Mouse (Mus musculus): Measurements from ENCODE around the gene Sobp. TPM values are rescaled to one million over a fixed set of nuclear protein-coding genes. Genes with fewer than 3 reads are reported as not detected.
A peak's percentile ranks its signal among the peaks of the same experiment; 100 is the strongest.

Gene Sobp
- total RNA-seq, 2 experiments from 2014 or later: 29.2 to 34.5 TPM

GRCm38 (mm10) chr10:43070893-43071292, 103.4 kb downstream of the Sobp start:
- Histone ChIP-seq H3K4me3 (peak overlapping the region; percentile 7; the same call in 1 of the 2 replicates), H3K27ac (peak overlapping the region; percentile 62; the same call in 1 of the 2 replicates)
- DNase-seq: no peak
- intact Hi-C loops (cut with DNase I): no loop called here
- peak; percentile 18; the same call in 1 of the 2 replicates for TF ChIP-seq CTCF (IDR thresholded peaks at IDR 0.05)

- H3K27ac ChIP-seq: no peak overlapping the region
- intact Hi-C loops (cut with DNase I): no loop called here
- no peak for DNase-seq
- H3K4me3 ChIP-seq: no peak overlapping the region
- TF ChIP-seq CTCF (IDR thresholded peaks at IDR 0.05): no peak
These were observed 109.0 kb downstream of the Sobp start for GRCm38 (mm10) chr10:43065331-43065730.

GRCm38 (mm10) chr10:43061519-43062105, 112.7 kb downstream of the Sobp start:
- no peak overlapping the region for H3K27ac ChIP-seq
- no peak for DNase-seq
- intact Hi-C loops (cut with DNase I): no loop called here
- TF ChIP-seq CTCF (IDR thresholded peaks at IDR 0.05): no peak
- H3K4me3 ChIP-seq: no peak overlapping the region

GRCm38 (mm10) chr10:43055405-43055804, 118.9 kb downstream of the Sobp start:
- DNase-seq: no peak

GRCm38 (mm10) chr10:43054776-43055175, 119.6 kb downstream of the Sobp start:
- intact Hi-C loops (cut with DNase I): no loop called here

More at GRCm38 (mm10) chr10:43055405-43055804, 118.9 kb downstream of the Sobp start:
- no peak for TF ChIP-seq CTCF (IDR thresholded peaks at IDR 0.05)
- Histone ChIP-seq H3K27ac (no peak overlapping the region), H3K4me3 (no peak overlapping the region)
- intact Hi-C loops (cut with DNase I): no loop called here

GRCm38 (mm10) chr10:43053861-43054560, 120.3 kb downstream of the Sobp start:
- no peak for TF ChIP-seq CTCF (IDR thresholded peaks at IDR 0.05)
- no peak for DNase-seq
- intact Hi-C loops (cut with DNase I): no loop called here
- Histone ChIP-seq H3K4me3 (no peak overlapping the region), H3K27ac (no peak overlapping the region)

More at GRCm38 (mm10) chr10:43054776-43055175, 119.6 kb downstream of the Sobp start:
- no peak overlapping the region for H3K27ac ChIP-seq
- H3K4me3 ChIP-seq: no peak overlapping the region
- DNase-seq: no peak
- no peak for TF ChIP-seq CTCF (IDR thresholded peaks at IDR 0.05)

GRCm38 (mm10) chr10:43052462-43052861, 121.9 kb downstream of the Sobp start:
- H3K27ac ChIP-seq: no peak overlapping the region
- H3K4me3 ChIP-seq: no peak overlapping the region
- intact Hi-C loops (cut with DNase I): no loop called here
- peak; percentile 61 for TF ChIP-seq CTCF (IDR thresholded peaks at IDR 0.05)
- DNase-seq: peak; percentile 49

GRCm38 (mm10) chr10:43047804-43048348, 126.5 kb downstream of the Sobp start:
- Histone ChIP-seq H3K4me3 (no peak overlapping the region), H3K27ac (no peak overlapping the region)
- no peak for DNase-seq
- TF ChIP-seq CTCF (IDR thresholded peaks at IDR 0.05): no peak
- intact Hi-C loops (cut with DNase I): no loop called here

GRCm38 (mm10) chr10:43043351-43044209, 130.8 kb downstream of the Sobp start:
- no peak for DNase-seq
- no peak for TF ChIP-seq CTCF (IDR thresholded peaks at IDR 0.05)
- H3K27ac ChIP-seq: peak overlapping the region; percentile 68
- no peak overlapping the region for H3K4me3 ChIP-seq
- intact Hi-C loops (cut with DNase I): loop anchor here (5.0 kb wide), 1 partner anchor 54 kb away; no protein-coding TSS in a partner anchor

GRCm38 (mm10) chr10:43042591-43043327, 131.6 kb downstream of the Sobp start:
- no peak for TF ChIP-seq CTCF (IDR thresholded peaks at IDR 0.05)
- intact Hi-C loops (cut with DNase I): loop anchor here (5.0 kb wide), 1 partner anchor 55 kb away; no protein-coding TSS in a partner anchor

GRCm38 (mm10) chr10:43041794-43042193, 132.5 kb downstream of the Sobp start:
- no peak overlapping the region for H3K27ac ChIP-seq
- DNase-seq: no peak
- TF ChIP-seq CTCF (IDR thresholded peaks at IDR 0.05): no peak

More at GRCm38 (mm10) chr10:43042591-43043327, 131.6 kb downstream of the Sobp start:
- Histone ChIP-seq H3K27ac (peak overlapping the region; percentile 68), H3K4me3 (no peak overlapping the region)
- DNase-seq: no peak

GRCm38 (mm10) chr10:43037455-43037793, 136.9 kb downstream of the Sobp start:
- DNase-seq: no peak
- TF ChIP-seq CTCF (IDR thresholded peaks at IDR 0.05): no peak
- Histone ChIP-seq H3K4me3 (no peak overlapping the region), H3K27ac (peak overlapping the region; percentile 86; the same call in 1 of the 2 replicates)
- intact Hi-C loops (cut with DNase I): loop anchor here (5.0 kb wide), 1 partner anchor 135 kb away; the partner anchor contains the start of genes 9030612E09Rik and Sobp

More at GRCm38 (mm10) chr10:43041794-43042193, 132.5 kb downstream of the Sobp start:
- no peak overlapping the region for H3K4me3 ChIP-seq
- intact Hi-C loops (cut with DNase I): loop anchor here (5.0 kb wide), 1 partner anchor 56 kb away; no protein-coding TSS in a partner anchor

Data from gastrocnemius, adult 2 months (tissue).